Mouse (Mus musculus): ENCODE data around the gene AC109138.7.

Gene AC109138.7

GRCm38 (mm10) chr19:4193129-4193528 lies 21.0 kb upstream of the AC109138.7 start:
- DNase-seq, result no peak

- no peak for DNase-seq
These were observed 20.0 kb upstream of the AC109138.7 start for GRCm38 (mm10) chr19:4194021-4194724.

GRCm38 (mm10) chr19:4194776-4195650 lies 19.1 kb upstream of the AC109138.7 start:
- peak in 1 of 2 experiments; percentile 30 for DNase-seq

DNA sequence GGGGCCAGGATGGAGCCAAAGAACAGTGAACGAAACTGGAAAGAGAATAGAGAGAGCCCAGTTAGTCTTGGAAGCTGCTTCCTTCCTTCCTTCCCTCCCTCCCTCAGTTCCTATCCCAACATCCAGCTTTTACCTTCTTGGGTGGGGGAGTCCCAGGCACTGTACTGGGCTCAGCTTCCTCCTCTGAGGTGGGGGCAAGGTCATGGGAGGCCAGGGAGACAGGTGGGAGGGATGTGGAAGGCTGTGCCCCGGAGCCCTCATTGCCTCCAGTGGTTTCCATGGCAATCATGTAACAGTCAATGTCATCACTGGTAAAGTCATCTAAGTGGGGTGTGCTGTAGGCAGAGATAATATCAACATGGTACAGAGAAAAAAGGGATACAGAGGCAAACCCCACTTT lies 18.1 kb upstream of the AC109138.7 start:
- no peak for DNase-seq

GRCm38 (mm10) chr19:4196548-4196947 lies 17.6 kb upstream of the AC109138.7 start:
- peak in 1 of 2 experiments; percentile 67 for DNase-seq

DNA sequence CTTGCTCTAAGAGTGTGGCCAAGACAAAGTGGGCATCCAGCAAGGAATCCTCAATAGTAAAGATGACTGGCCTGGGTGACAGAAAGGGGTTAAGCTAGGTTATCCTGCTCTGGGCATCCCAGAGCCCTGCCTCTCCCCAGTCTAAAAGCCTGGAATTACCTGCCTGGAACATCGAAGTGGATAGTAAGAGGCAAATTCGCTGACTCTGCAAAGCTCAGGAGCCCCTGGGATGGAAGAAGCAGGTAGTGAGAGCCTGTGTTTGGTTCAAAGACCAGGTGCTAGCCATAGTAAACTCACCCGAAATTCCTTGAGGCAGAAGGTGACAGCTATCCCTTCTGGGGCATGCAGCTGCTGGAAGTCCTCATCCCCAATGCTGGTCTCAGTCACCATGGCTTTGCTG lies 17.0 kb upstream of the AC109138.7 start:
- DNase-seq, result no peak

GRCm38 (mm10) chr19:4201291-4201909 lies 12.8 kb upstream of the AC109138.7 start, which contains the start of gene Rad9a:
Gene Rad9a, minus strand, starts transcription at chr19:4201662.
- DNase-seq, result peak; percentile 99

DNA sequence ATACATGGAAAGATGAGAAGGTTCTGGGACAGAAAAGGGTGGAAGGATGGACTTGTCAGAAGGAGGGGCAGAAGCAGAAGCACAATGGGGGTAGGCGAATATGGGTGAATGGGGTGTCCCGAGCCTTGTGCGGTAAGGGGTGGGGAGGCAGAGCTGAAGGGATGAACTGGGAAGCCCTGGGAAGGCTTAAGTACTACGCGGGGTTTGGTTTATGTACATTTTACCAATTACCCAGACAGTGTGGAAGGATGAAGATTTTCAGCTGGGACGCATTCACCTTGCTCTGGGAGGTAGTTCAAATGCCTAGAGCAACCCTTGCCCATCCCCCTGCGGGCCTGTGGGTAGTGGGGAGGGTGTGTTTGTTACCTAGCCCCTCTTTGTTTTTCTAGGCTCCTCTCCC lies 12.0 kb upstream of the AC109138.7 start:
- no peak for DNase-seq

GRCm38 (mm10) chr19:4203148-4203547 lies 11.0 kb upstream of the AC109138.7 start:
- DNase-seq, result no peak

DNA sequence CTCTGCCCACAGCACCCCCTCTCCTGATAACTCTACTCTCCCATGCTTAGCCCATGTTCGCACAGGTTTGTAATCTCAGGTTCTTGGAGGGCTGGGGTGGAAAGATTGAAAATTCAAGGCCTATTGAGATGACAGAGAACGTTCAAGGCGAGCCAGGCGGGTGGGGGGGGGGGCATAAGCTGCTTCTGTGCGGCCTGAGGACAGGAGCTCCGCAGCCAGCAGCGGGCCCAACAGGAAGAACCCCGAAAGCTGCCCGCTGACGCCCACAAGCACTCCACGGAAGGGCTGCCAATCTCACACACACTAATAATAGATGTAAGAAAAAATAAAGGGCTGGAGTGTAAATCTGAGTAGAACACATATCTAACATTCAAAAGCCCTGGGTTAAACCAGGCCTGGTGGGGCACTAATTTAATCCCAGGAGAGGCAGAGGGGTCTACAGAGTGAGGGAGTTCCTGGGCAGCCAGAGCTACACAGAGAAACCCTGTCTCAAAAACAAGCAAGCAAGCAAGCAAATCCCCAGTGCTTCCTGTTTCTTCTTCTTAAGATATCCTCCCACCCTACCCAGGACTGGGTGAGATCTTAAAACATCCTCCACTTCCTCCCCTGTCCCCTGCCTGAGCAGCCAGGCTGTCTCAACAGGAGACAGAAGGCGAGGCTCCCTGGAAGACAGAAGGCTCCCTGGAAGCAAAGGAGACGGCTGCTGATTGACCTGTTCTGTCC lies 10.4 kb upstream of the AC109138.7 start:
- no peak for DNase-seq

GRCm38 (mm10) chr19:4204889-4205288 lies 9.3 kb upstream of the AC109138.7 start:
- no peak for DNase-seq

GRCm38 (mm10) chr19:4206971-4207370 lies 7.2 kb upstream of the AC109138.7 start:
- DNase-seq, result peak; percentile 85 to 86

- DNase-seq, result no peak
These were observed 5.6 kb upstream of the AC109138.7 start for GRCm38 (mm10) chr19:4208563-4208962.

DNA sequence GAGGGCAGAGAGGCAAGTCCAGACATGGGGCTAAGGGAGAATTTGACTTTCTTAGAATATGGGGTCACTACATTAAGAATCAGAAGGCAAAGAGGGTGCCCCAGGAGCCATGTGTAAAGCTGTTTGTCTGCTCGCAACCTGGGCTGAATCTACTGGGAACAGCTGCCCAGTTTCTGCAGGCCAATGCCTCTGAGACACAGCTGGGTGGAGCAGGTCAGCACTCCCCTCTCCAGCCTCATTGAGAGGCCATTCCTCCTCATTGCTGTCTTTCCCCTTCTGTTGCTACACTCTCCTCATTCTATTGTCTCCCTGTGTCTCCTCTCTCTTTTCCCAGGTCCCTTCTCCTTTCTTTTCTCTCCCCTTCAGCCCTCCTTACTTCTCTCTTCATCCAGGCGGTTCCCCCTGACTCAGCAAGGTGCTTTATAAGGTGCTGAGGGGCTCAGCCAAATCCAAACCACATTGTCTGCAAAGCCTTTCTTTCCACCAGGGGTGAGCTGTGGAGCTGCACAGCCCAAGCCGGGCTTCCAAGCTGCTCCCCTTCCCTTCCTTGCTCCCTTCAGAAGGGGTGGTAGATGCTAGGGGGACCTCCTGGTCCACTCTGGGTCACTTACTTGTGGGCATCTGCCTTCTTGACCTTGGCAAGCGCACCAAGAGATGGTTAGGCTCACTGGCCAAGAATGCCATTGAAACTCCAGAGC lies 2.1 kb upstream of the AC109138.7 start:
- DNase-seq, result no peak

- DNase-seq, result peak; percentile 70 to 83
These were observed 608 bp upstream of the AC109138.7 start for GRCm38 (mm10) chr19:4213524-4213974.

- DNase-seq, result peak; percentile 37 to 76
These were observed 754 bp downstream of the AC109138.7 start for GRCm38 (mm10) chr19:4214771-4215450.

DNA sequence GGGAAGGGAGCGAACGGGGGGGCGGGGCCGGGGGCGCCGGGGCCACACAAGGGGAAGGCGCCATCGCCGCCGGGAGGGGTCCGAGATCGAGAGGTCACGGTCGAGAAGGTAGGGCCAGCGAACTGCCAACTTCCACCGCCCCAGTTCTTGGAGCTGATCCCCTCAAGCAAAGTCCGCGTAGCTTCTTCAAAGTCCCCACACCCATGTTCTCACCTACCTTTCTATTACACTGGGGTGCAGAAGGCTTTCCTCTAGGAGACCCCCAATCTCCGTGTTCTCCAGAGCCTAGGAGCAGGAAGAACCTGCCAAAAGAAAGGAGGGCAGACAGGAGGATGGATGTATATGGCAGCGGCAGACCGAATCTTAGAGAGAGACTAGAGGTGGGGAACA lies 1.3 kb downstream of the AC109138.7 start:
- no peak for DNase-seq

DNA sequence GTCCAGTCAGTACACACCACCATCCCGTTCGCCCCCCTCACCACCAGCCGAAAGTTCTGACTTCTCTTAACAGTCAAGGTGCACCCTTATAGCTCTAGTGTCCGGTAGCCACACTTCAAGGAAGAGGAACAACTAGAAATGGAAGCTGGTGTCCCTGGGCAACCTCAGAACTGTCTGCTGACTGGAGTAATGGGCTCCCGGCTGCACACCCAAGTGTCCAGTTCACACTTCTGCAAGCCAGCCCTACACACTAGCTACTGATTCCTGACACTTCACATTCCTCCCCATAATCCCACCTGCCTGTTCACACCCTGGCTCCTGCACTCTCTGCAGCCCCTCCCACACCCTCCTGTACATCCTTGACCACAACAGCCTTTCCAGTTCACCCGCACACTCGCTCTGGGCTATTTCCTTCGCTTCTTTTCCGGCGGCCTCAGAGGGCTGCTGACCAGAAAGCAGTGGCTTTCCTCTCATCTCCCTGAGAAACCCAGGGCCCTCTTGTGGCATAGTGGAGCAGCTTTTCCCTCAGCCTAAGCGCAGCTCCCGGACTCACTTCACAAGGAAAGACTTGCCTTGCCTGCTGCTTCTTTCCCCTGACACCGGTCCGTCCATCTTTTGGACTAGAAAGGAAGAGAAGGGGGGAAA lies 2.0 kb downstream of the AC109138.7 start:
- peak; percentile 67 to 68 for DNase-seq

DNA sequence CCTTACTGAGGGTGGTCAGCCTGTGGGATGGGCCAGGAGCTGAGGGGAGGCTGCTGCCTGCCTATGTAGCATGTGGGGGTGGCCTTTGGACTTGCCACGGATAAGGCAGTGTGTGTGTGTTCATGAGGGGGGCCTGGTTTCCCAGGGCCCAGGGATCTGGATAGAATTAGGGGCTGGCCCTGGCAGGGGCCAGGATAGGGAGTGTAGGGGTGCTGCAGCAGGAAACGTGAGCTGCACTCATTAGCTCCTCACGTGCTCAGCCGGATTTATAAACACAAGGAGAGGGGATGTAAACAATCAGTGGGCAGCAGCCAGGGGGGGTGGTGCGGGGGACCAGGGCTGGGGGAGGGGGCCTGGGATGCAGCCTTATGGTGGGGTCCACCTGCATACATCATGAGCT lies 3.0 kb downstream of the AC109138.7 start:
- DNase-seq, result no peak

DNA sequence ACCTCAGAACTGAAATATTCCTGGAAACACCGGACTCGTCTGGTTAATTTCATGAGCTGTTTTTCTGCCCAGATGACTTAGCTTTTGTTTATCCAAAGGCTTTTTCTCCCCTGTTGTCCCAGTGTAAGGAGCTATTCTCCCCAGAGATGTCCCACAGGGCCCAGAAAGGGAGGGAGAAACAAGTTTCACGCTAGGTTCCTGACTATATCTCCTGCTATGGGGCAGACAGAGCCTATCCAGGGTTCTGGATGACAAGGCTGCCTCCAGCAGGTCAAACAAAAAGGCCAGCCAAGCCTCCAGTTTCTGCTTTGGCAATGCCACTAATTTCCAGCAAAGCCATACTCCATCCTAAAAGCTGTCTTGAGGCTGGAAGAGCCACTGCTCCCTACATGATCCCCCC lies 3.7 kb downstream of the AC109138.7 start:
- no peak for DNase-seq

DNA sequence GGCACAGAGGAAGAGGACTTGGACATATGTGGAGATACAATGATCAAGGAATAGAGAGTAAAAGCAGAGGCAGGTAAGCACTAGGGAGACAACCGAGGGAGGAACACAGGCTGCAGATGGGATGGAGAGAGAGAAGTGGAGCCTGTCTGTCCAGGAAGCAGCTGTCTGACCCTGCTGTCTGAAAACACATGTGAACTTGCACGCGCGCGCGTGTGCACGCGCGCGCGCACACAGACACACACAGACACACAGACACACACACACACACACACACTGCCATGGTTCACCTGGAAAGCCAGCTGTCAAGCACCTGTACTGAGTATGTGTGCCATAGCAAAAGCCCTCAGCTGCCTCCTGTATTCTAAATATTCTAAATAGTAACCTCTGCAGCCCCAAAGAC lies 4.1 kb downstream of the AC109138.7 start:
- no peak for DNase-seq

Measured in kidney, postnatal 25 days (tissue).